Comparison of ENCODE assay signal across 28 mouse cellular contexts in the genomic region with DNA sequence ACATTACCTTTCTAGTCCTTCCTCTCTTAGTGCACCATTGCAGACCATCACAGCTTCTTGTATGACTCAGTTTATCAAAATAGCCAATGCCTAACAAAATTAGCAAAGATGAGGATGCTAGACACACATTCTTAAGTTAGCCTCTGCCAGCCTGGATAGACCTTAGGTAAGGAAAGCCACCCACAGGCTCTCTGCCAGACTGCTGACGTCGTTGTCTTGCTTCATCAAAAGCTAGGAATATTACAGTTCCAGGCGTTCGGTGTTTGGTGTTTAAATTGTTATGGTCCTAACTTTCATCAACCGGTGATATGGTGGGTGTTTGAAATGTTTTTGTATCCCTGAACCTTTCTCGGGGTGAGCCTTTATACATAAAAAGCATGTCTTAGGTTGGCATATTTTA.
"Had no signal": no experiment of that assay in that cellular context is flagged by ENCODE, and none has a peak within 500 bp of the region (broad histone marks: within the 10 kb centered on the region; RNA-seq: fewer than 3 reads in every experiment).

No protein-coding gene starts in this region.

- DNase-seq: gastrocnemius, adult 2 months; gastrocnemius, postnatal 10 days; gastrocnemius, postnatal 25 days; heart, adult 18-20 months; heart, postnatal 10 days; heart, postnatal 4 days; kidney, adult 18-20 months; kidney, adult 8-10 months; kidney, postnatal 10 days; kidney, postnatal 25 days; kidney, postnatal 4 days; liver; liver, embryonic 13.5 days had no signal

- H3K9ac ChIP-seq: heart, embryonic 12.5 days; hindbrain, embryonic 12.5 days; hindbrain, embryonic 14.5 days; intestine, embryonic 15.5 days; limb, embryonic 12.5 days; liver, embryonic 13.5 days; liver, embryonic 15.5 days had no signal

- H3K36me3 ChIP-seq: heart, embryonic 10.5 days; heart, embryonic 12.5 days; hindbrain, embryonic 10.5 days; hindbrain, embryonic 12.5 days; intestine, embryonic 15.5 days; limb, embryonic 10.5 days; limb, embryonic 12.5 days; liver, embryonic 13.5 days; liver, embryonic 15.5 days had no signal

- H3K27me3 ChIP-seq: heart, embryonic 12.5 days; hindbrain, embryonic 12.5 days; intestine, embryonic 15.5 days; limb, embryonic 12.5 days; liver, embryonic 13.5 days; liver, embryonic 15.5 days had no signal

- H3K4me1 ChIP-seq: heart, embryonic 10.5 days; heart, embryonic 12.5 days; hindbrain, embryonic 10.5 days; hindbrain, embryonic 12.5 days; intestine, embryonic 15.5 days; limb, embryonic 10.5 days; limb, embryonic 12.5 days; liver, embryonic 13.5 days; liver, embryonic 15.5 days had no signal

- H3K4me2 ChIP-seq: heart, embryonic 12.5 days; hindbrain, embryonic 12.5 days; hindbrain, embryonic 14.5 days; intestine, embryonic 15.5 days; limb, embryonic 12.5 days; liver, embryonic 11.5 days; liver, embryonic 13.5 days; liver, embryonic 15.5 days had no signal

- H3K4me3 ChIP-seq: gastrocnemius, adult 2 months; heart, embryonic 10.5 days; heart, embryonic 12.5 days; hindbrain, embryonic 10.5 days; hindbrain, embryonic 12.5 days; intestine, embryonic 15.5 days; layer of hippocampus, adult 2 months; left cerebral cortex, adult 2 months; limb, embryonic 10.5 days; limb, embryonic 12.5 days; liver, embryonic 13.5 days; liver, embryonic 15.5 days had no signal

- H3K9me3 ChIP-seq: heart, embryonic 10.5 days; heart, embryonic 12.5 days; hindbrain, embryonic 10.5 days; hindbrain, embryonic 12.5 days; intestine, embryonic 15.5 days; limb, embryonic 10.5 days; limb, embryonic 12.5 days; liver, embryonic 13.5 days; liver, embryonic 15.5 days had no signal

- H3K27ac ChIP-seq: gastrocnemius, adult 2 months; heart, embryonic 10.5 days; hindbrain, embryonic 10.5 days; hindbrain, embryonic 12.5 days; hindbrain, embryonic 14.5 days; intestine, embryonic 15.5 days; layer of hippocampus, adult 2 months; left cerebral cortex, adult 2 months; limb, embryonic 10.5 days; limb, embryonic 12.5 days; liver, embryonic 13.5 days; liver, embryonic 15.5 days had no signal

- ATAC-seq: hindbrain, embryonic 16.5 days; inflammation-experienced regulatory T-cells, adult 6 months; intestine, embryonic 15.5 days; intestine, postnatal 0 days had no signal
